In the genomic region with DNA sequence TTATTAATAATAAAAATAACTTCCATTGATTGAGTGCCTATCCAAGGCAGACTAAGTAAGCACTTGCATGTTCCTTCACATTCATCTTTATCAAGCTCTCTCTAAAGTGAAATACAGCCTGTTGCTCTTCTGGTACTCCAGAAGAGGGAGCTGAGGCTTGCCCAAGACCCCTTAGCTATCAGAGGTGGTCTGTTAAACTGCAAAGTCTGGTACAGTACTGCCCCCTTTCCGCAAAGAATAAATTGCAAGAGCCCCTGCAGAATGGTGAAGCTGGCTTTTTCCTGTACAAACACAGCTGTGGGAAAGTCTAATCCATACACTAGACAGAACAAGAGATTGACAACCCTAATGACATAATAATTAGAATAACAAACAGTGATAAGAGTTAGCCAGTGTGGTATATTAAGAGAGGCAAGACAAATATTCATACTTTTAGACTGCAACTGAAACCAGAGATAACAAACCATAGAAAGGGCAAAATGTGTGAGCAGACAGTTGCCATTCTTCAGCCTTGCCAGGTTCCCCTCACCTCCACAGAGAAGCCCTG, we compare ENCODE assay signal across 9 mouse cellular contexts.
DNase-seq lines count a peak whose midpoint lies in the region; ATAC-seq and TF ChIP-seq lines count a peak whose summit lies in the region.
"Had no signal": no experiment of that assay in that cellular context is flagged by ENCODE, and none has a peak within 500 bp of the region (broad histone marks: within the 10 kb centered on the region; RNA-seq: fewer than 3 reads in every experiment).

No protein-coding gene starts in this region.

- H3K4me1 ChIP-seq in ES-E14 (ENCODE audit: control insufficient read depth in 2 of 2, insufficient read depth in 2 of 2, low read length in 2 of 2, poor library complexity in 1 of 2) = no peaks in the 10 kb centered on the region
- no peaks in the 10 kb centered on the region for H3K4me1 ChIP-seq in limb, embryonic 11.5 days (ENCODE audit: control insufficient read depth, insufficient read depth, low read length)

- H3K4me3 ChIP-seq in ES-E14 (ENCODE audit: insufficient read depth in 1 of 2, low read depth in 1 of 2, low read length in 2 of 2, poor library complexity in 1 of 2, severe bottlenecking in 1 of 2) = no peak overlapping the region
- H3K4me3 ChIP-seq in limb, embryonic 11.5 days (ENCODE audit: low read depth, low read length) = no peak overlapping the region
- H3K4me3 ChIP-seq: lung, embryonic 15.5 days had no signal

- H3K4me2 ChIP-seq in limb, embryonic 11.5 days (ENCODE audit: low read depth, severe bottlenecking) = no peak overlapping the region
- H3K4me2 ChIP-seq: lung, embryonic 15.5 days had no signal

- no peak for ATAC-seq in limb, embryonic 11.5 days (ENCODE audit: insufficient number of reproducible peaks, low FRiP score, low TSS enrichment, low read depth)

- no peaks in the 10 kb centered on the region for H3K9me3 ChIP-seq in ES-E14 (ENCODE audit: control insufficient read depth, insufficient read depth, low read depth, low read length)
- H3K9me3 ChIP-seq in limb, embryonic 11.5 days (ENCODE audit: control insufficient read depth, low read length) = no peaks in the 10 kb centered on the region
- H3K9me3 ChIP-seq: lung, embryonic 15.5 days had no signal

- H3K9ac ChIP-seq in ES-E14 (ENCODE audit: insufficient read depth, low read depth, low read length, poor library complexity, severe bottlenecking) = no peak overlapping the region
- H3K9ac ChIP-seq in limb, embryonic 11.5 days (ENCODE audit: low read length) = no peak overlapping the region
- H3K9ac ChIP-seq: lung, embryonic 15.5 days had no signal

- peak; percentile 51 to 63 for DNase-seq in kidney, postnatal 4 days
- DNase-seq in kidney, adult 18-20 months = no peak
- peak; percentile 25 for DNase-seq in ES-E14 (ENCODE audit: low read depth, low spot score)
- peak; percentile 82 for DNase-seq in embryo, embryonic 10.5 days (ENCODE audit: low spot score)
- peak; percentile 62 for DNase-seq in limb, embryonic 11.5 days (ENCODE audit: low spot score)
- no peak for DNase-seq in spleen, postnatal 4 days (ENCODE audit: low spot score in 2 of 2)
- DNase-seq in urinary bladder, postnatal 4 days (ENCODE audit: low spot score in 2 of 2) = no peak
- no peak for DNase-seq in heart, adult 11 months

- WGBS in limb, embryonic 11.5 days = 17% methylated on average over 1 of the region's 1 CpGs

- H3K27me3 ChIP-seq in limb, embryonic 11.5 days (ENCODE audit: control insufficient read depth, insufficient read depth, low read length) = no peaks in the 10 kb centered on the region
- H3K27me3 ChIP-seq: lung, embryonic 15.5 days had no signal

- in situ Hi-C loops in ES-E14 (cut with MboI; ENCODE audit: low sequenced_read_pairs in 2 of 2, unreplicated experiment in 2 of 2) = no loop called here

- no peak overlapping the region for H3K27ac ChIP-seq in ES-E14 (ENCODE audit: insufficient read depth, low read depth, low read length, poor library complexity, severe bottlenecking)
- no peak overlapping the region for H3K27ac ChIP-seq in limb, embryonic 11.5 days (replicated peaks; ENCODE audit: low read depth, low read length)
- H3K27ac ChIP-seq: lung, embryonic 15.5 days had no signal

- H3K36me3 ChIP-seq in ES-E14 (ENCODE audit: control insufficient read depth, insufficient read depth, low read length, poor library complexity, severe bottlenecking) = no peaks in the 10 kb centered on the region
- H3K36me3 ChIP-seq in limb, embryonic 11.5 days (ENCODE audit: control insufficient read depth, insufficient read depth, low read length) = no peaks in the 10 kb centered on the region
- H3K36me3 ChIP-seq: lung, embryonic 15.5 days had no signal

TF ChIP-seq in ES-E14, 5 proteins besides CTCF, POLR2A, EP300 and RAD21:
- TF ChIP-seq ZNF384 (IDR thresholded peaks at IDR 0.05; ENCODE audit: low read depth, low read length) = no peak
- 0 out of 2 replicates have a peak, but pooled peaks have one; percentile 30 for TF ChIP-seq ZC3H11A (IDR thresholded peaks at IDR 0.05; ENCODE audit: borderline replicate concordance, low read depth, low read length)

Comparison
In these comparisons a context has a peak if more than half of its experiments do, and no peak if none do; other contexts are left out.
1. DNase-seq: peak in kidney, postnatal 4 days (2 of 2), ES-E14 (single experiment), embryo, embryonic 10.5 days (single experiment) and limb, embryonic 11.5 days (single experiment); none in kidney, adult 18-20 months (single experiment), spleen, postnatal 4 days (0 of 2), urinary bladder, postnatal 4 days (0 of 2) and heart, adult 11 months (single experiment).